Mouse (Mus musculus): ENCODE measurements around the gene Mctp2.

GRCm38 (mm10) chr7:72149073-72149472, 157.3 kb downstream of the Mctp2 start:
- TF ChIP-seq CTCF (IDR thresholded peaks at IDR 0.05; ENCODE audit: borderline replicate concordance, control insufficient read depth, extremely low read depth, insufficient read depth, low read length, poor library complexity) (no peak), POLR2A (IDR thresholded peaks at IDR 0.05; ENCODE audit: control insufficient read depth, extremely low read depth, insufficient read depth, low read length, poor library complexity) (no peak)
